Mouse (Mus musculus) 416B (cell line): ENCODE measurements at regions not wholly inside any gene's neighbourhood (a gene's known extent, or its start where the extent isn't known, plus 50 kb on each side); places are given as distances from the start of the nearest gene placed in this dataset.

Experiments used
- DNase-seq: peaks from one replicate; pipeline ENCODE4 v3.0.0; 2011; ENCODE audit warnings: low read depth

DNA sequence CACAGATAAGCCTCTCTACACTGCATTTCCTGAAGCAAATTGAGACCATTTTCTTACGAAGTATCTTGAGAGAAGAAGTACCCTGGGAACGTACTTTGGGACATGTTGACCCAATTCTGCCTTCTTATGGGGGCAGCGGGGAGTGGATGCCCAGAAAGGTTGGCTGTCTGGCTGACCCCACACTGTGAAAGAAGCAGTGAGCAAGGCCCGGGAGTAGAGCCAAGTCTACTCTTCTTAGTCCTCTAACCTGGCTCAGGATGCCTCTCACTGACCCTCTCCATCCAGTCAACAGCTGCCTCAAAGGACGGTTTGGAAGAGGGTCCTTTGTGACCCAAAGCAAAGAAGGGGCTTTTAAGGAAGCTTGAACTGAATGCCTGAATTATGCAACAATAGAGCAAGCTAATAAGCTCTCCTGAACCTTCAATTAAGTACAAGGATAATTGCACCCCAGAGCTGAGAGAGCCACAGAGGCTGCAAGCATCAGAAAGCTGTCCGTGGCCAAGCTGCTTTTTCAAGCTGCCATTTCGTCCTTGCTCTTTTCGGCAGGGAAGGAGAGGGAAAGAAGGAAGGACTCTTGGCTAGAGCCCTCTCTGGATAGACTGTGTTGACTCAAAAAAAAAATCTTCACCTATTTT is 70.3 kb downstream of the Pctp start:
- no peak for DNase-seq

DNA sequence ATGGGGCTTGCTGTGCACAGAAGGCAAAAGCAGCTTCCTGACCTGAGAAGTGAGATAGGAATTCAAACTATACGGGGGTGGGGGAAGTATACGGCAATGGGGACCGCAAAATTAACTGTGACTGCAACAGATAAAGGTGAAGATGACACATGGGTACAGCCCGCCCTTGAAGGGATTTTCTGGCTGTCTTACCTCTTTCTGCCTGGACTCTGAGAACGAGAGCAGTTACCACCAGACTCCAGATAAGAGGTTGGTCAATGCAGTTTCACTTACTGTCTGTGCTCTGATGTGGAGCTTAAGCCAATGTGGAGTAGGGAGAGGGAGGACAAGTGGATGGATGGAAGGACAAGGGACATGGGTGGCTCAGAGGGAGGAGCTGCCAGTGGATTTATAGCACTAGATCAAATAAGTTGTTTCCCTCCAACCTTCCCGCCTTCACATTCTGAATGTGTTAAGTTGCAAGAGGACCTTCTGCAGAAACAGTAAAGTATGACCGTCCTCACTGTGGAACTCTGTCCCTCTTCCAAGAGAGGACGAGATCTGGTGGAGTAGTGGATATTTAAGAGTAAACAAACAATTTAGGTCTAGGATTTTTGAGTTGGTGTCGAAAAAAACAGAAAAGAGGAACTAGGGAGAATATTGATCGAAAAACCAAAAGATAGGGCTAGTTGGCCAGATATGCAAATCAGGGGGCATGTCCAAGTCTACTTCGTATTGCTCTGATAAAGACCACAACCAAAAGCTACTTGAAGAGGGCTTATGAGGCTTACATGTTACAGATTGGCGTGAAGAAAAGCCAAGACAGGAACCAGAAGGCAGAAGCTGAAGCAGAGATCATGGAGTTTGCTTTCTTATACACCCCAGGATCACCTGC is 73.3 kb downstream of the Pctp start:
- no peak for DNase-seq

DNA sequence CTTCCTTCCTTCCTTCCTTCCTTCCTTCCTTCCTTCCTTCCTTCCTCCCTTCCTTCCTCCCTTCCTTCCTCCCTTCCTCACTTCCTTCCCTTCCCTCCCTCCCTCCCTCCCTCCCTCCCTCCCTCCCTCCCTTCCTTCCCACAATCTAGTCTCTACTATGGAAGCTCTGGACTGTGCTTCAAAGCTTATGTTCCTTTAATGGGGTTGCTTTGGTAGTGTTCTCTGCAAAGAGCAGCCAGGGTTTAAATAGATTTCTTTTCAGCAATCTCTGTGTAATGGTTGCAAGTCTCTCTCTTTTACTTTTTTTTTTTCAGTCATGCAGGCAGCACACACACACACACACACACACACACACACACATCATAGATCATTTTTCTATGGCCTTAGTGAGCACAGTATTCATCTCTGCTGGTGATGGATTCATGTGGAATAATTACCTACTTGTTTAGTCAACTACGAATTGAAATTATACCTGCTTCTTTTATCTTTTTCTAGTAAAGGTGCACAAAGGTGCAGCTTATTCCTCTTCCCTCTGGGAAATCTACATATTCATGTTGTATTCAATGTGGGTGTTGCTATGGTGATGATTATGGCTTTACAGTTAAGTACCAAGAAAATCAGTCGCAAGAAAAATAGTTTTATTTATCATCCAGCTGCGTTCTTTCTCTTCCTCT is 75.1 kb downstream of the Pctp start:
- DNase-seq = no peak

DNA sequence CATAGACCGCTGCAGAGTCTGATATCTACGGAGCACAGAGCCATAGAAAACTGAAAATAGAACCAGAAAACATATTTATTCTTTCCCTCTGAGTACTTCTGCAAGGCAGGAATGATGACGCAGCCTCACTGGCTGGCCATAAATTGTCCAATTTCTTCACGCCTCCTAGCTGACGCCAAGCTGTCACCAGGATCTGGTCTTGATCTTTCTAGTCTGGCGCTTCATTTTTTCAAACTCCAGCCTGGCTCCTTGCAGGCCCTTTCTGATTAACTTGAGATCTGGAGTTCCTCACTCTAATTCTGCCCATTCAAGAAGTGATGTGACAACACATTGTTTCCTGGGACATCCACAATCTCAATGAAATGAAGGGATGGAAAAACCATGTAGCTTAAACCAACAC is 80.1 kb downstream of the Pctp start:
- no peak for DNase-seq

DNA sequence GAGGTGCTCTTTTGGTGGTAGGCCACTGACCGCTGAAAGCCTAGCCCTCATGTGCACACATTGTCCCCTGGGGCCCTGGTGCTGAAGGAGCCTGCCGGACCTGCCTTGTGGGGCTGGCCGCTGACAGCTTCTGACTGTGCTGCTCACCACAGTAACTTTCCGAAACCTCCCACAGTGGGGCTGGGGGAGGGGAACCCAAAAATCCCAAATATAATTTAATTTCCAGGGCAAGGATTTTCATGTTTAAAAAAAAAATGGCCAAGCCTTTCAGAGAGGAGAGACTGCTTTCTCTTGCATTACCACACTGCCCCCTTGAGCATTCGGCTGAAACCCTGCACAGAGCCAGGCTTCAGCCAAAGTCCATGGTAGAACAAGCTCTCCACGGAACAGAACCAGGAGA is 81.5 kb downstream of the Pctp start:
- DNase-seq = no peak

DNA sequence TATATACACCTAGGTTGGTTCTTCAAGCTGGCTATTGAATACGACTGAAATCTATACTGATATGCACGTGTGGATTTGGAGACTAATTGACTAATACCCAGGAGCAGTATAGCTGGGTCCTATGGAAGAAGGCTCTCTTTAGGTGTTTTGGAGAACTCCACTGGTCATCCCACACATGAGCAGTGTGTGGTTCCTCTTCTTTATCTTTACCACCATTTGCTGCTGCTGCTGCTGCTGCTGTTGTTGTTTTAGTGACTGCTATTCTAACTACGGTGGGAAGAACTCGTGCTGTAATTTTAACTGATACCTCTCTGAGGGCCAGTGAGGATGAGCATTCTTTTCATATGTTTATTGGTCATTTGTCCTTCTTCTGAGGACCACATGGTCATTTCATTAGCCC is 86.9 kb downstream of the Pctp start:
- DNase-seq = no peak

DNA sequence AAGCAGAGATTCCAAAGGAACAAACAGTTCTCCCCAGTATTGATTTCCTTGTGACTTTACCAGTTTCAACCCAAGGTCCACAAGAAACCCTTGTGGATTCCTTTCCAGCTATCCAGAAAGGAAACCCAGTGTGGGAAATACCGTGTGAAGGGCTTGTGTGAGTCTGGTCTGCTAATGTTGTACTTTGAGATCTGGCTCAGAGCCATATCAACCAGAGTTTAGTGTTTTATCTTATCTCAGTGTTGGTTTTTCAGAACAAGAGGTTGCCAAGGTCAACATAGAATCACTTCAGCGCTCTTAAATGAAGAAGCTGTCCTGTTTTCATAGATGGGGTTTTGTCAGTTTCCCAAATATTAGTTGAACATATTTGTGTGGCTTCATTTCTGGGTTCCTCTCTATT is 88.1 kb downstream of the Pctp start:
- DNase-seq = no peak

DNA sequence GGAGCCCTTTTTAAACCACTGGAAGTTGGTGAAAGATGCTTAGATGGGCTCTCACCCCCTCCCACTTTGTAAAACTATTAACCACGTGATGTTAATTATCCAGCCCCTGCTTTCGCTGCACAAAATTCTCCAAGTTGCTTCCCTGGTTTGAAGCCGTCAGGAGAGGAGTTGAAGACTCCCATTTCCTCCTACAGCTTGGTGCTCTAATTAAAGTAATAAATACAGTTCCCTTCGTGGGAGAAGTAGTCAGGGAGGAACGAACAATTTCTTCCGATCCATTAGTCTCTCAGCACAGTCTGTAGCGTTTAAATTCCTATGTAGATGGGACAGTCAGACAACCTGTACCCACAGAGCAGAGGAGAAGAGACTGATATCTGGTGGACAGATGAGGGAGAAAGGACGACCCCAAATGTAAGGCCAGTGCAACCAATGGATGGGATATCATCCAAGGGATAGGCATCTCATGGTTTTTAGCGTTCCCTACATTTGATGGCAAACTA is 101.4 kb downstream of the Pctp start:
- no peak for DNase-seq

DNA sequence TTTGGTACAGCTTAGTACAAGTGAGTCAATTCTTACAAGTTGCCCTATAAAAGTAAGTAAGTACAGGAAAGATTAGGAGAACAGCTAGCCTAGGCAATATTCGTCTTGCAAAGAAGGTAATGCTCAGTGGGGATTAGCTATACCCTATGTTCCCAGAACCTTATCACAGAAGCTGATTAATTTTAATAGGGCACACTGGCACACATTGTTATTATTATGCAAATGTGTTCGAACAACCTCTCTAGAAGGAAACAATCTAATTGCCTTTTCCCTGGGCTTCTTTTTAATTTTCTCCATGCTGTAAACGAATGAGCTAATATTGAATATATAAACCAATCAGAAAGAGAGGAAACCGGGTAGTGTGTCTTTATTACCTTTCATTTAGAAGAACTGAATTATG is 104.2 kb downstream of the Pctp start:
- DNase-seq = no peak

DNA sequence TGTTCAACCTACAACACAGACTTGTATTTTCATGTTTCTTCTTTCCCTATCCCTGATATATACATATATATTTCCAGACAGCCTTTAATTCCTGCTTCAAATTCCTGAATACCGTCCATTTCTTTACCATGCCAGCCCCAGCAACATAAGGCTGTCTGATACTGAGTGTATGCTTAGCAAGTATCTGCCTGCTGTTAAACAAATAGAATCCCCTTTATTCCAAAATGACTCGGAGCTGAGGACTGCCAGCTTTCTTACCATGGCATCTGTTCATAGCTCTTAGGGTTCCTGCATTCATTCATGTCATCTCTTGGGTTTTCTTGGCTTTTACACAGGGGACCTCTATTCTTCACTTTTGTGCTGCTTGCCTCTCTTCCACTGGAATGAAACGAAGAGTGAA is 105.8 kb downstream of the Pctp start:
- DNase-seq = no peak

DNA sequence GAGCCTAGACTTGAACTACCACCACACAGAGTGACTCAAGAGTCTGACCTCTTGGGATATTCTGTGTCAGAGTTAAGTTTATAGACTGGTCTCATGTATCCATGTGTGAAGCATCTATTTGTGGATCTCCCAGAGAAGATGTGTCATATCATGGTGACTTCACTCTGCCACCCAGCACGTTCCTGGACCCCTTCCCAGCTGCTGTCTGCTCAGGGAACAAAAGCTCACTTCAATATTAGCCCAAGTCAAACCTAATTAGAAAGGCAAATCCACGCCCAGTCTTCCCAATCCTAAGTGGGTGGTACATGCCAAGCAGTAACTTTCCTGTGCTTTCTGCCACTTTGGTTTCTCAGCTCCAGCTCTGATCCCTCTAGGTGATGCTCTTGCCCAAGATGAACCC is 94.1 kb upstream of the Ankfn1 start:
- DNase-seq = no peak

DNA sequence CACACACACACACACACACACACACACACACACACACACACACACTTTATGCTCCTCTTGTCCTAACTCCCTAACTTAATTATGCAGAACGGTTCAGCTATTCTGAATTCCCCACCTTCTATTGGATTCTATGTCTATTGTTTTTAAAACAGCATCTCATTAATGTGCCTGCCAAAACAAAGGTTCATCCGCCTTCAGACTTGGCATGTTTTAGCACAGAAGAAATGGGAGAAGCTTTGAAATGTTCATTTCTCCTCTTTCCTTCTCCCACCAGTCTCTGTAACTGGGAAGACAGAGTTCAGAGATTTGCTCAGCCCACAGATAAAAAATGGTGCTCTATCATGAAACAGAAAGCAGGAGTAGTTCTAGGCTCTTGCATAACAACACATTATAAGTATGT is 90.1 kb upstream of the Ankfn1 start:
- no peak for DNase-seq

DNA sequence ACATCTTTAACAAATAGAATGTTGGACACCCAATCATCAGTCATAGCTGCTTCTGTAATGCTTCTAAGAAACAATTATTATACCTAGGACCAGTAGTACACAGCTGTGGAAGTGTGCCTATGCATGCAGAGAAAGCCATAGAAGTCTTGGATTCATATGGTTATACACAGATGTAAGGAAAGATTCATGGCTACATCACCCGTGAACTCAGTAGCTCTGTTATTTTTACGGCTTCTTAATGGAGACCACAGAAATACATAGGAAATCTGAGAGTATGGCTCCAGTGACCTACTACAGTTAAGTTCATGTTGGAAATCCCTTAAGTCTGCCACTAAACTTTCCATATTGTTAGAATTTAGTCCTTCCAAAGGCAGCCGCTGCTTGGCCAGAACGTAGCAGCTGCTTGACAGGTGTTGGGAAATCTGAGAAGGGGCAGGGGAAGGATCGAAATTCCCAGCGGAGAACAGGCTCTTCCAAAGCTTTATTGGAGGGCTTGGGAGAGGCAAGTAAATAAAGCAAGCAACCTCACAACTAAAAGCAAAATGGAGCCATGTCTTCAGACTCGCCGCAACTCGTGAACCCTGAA is 78.8 kb upstream of the Ankfn1 start:
- DNase-seq = no peak

DNA sequence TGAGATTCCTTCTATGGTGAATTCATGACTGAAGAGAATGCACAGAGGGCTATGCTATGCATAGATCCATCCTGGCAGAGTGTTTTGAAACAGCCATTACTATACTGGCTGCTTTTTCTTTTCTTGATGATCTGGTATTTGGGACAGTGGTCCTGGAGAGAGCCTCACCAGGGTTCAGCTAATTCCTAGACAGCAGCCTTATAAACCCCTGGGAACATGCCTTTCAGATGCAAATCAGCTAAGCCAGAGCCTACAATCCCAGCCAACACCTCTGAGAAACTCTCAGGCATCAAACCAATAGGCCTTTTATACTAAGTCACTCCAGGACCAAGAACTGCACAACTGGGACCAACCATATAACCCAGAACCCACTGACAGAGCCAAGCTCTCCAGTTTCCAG is 64.4 kb upstream of the Ankfn1 start:
- no peak for DNase-seq

DNA sequence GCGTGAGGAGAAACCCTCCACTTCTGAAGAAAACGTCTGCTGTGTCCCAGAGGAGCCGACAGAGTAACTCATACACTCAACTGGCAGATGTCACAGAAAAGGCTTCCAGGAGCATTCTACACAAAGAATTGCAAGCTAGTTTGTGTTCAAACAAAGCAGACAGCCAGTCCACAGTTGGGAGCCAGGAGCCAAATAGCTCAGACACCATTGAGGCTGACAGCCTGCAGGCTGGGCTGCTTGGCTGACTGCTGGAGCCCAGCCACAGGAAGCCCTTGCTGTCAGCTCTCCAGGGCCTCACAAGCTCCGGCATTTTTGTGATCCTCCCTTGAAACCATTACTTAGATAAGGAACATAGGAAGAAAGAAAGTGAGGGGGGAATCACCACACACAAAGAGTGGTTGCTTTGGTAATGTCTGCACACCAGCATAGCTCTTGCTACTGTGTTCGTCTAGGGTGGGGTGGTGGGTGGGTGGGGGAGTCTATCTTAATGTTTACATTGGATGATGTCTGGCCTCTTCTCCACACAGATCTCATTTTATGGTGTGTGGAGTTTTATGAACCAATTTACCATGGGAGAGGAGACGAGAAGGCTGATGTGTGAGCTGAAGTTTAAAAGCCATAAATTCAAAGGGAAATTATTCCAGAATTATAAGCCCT is 62.3 kb upstream of the Ankfn1 start:
- DNase-seq = no peak

DNA sequence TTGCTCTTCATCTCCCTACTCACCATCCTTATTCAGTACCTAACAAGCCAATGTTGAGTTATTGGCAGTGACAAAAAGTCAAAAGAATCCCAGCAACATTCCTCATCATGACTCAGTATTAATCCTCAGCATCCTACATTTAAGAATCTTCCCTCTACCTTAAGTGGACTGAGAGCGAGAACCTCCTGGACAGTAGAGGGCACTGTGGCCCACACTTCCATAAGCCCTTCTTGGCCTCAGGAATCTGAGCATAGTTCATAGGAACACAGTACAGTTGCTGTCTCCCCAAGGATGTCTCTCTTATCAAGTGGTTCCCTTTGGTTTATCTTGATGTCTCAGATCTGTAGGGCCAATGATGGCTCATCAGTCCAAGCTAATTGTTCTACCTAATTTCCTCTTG is 60.5 kb upstream of the Ankfn1 start:
- DNase-seq = peak; percentile 17

DNA sequence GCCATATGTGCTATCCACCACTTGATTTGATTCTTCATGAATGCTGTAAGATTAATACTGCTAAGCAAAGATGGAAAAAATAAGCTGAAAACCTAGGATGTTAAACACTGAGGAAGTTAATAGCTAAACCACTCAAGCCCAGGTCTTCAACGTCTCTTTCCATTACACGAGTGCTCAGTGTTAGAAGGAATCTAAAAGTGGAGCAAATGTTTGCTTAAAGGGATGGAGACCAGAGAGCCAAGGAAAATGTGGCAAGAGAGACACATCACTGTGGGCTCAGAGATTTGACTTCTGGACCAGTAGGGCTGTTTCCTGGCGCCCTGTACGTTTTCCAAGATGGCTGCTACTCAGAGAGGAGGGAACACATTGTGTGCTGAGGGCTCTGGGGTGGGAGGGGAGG is 59.4 kb upstream of the Ankfn1 start:
- DNase-seq = no peak

DNA sequence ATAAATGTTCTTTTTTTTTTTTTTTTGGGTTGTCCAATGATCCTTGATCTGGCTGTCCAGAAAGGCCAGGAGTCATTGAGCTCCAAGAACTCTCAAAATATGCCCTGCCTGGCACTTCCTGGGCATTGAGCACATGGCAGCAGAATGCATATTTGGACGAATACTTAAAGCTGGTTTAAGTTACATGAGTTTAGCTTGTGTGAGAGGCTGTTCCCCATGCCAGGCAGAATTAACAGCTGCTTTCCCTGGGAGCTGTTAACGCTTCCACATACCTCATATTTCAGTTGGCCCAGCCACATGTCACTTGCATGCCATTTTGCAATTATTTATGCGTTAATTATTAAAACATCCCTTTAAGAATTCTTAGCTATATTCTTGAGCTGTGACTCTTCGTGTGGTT is 56.6 kb upstream of the Ankfn1 start:
- DNase-seq = no peak

DNA sequence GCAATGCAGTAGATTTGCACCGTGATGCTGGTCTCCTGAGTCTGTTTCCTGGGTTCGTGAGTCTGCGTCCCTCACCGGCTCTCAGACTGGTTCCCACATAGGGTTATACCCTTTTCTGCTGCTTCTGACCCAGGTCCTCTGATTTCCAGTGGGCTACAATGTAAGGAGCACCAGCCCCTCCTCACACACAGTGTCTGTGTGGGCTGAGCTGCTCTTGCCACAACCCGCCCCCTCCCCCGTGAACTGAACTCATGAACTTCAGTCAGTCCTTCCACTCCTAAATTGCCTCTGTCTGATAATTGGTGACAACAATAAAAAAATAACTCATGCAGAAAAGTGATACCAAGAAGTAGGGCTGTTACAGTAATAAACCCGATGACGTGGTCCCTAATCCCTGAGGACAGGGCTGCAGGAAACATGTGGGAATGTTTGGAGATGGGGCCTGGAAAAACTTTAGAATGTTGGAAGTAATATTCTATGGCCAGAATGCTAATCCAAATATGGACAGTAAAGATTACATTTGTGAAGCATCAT is 54.2 kb upstream of the Ankfn1 start:
- DNase-seq = no peak
